Mouse (Mus musculus) 3134 (cell line): Measurements from ENCODE around the gene Dok7.
A peak's percentile ranks its signal among the peaks of the same experiment; 100 is the strongest.

Experiments used
- DNase-seq: peaks from one replicate; pipeline ENCODE4 v3.0.0-alpha.2; 2011; ENCODE audit warnings: low spot score; ENCODE audit not compliant: insufficient read length; ENCODE audit errors: extremely low read depth

The Dok7 gene

GRCm38 (mm10) chr5:35056604-35057432 lies at the start of gene Dok7:
TSS of gene Dok7 (plus strand) at chr5:35056766.
- peak; percentile 77 for DNase-seq

DNA sequence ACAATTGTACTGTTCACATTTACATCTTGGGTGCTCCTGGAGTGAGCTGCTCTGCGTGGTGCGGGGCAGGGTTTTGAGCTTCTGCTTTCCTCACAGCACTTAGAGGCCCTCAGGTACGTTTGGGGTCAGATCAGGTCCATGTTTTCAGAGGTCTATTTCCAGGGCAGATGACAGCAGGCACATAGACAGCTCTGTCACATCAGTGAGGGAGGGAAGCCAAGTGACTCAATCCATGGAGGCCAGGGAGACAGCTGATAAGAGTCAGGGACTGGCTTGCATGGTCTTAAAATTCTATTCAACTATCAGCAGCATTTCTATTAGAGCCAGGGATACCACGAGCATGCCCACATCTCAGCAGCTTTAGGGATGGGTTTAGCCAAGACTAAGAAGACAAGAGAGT lies 47.4 kb upstream of the Dok7 start:
- no peak for DNase-seq

DNA sequence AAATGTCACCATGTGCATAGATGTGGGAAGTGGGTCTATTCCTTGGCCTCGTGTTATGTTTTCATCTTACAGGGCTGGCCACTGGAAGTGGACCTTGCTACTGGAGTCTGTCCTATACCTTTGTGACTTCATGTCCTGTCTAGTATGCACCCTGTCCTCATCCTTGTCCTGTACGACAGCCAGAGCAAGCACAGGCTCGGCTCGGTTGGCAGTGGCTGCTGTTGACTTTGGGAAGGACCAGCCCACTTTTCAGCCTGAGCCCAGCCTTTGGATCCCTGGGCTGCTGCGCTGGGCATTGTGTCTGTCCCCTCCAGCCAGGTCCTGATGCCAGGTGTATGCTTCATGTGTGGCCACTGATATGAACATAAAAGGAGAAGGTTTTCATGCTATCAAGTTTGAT lies 45.9 kb upstream of the Dok7 start:
- DNase-seq = no peak

DNA sequence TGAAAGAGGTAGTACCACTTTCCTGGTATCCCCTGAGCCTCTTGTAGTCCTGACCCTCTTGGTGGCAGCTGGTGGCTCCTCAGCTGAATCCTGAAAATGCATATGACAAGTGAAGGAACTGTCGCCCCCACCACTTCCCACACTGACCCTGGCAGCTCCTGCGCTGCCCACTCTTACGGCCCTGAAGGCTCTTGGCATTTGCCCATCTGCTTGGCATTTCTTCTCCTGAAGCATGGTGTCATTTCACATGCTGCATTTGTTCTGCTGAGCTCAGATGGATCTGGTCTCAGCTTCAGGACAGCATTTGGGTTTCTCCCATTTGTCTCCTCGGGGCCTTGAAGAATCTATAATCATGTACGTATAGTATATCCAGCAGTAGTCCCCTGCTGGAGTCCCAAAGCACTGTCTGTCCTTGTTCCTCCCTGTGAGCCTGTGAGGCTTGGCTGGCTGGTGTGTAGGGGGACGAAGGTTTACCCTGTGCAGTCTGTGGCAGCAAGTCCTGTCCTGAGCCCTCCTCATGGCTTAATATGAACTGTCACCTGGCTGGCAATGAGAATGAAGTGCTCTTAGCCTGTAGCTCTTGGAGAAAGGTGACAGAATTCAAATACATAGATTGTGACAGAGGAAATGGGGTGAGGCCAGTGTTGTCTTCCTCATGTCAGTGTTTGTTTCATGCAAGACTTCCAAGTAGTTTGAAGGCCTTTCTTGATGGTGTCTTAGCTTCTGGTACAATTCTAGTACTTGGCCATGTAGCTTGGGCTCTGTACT lies 45.2 kb upstream of the Dok7 start:
- no peak for DNase-seq

- DNase-seq = no peak
These were observed 42.5 kb upstream of the Dok7 start for GRCm38 (mm10) chr5:35014036-35014435.

DNA sequence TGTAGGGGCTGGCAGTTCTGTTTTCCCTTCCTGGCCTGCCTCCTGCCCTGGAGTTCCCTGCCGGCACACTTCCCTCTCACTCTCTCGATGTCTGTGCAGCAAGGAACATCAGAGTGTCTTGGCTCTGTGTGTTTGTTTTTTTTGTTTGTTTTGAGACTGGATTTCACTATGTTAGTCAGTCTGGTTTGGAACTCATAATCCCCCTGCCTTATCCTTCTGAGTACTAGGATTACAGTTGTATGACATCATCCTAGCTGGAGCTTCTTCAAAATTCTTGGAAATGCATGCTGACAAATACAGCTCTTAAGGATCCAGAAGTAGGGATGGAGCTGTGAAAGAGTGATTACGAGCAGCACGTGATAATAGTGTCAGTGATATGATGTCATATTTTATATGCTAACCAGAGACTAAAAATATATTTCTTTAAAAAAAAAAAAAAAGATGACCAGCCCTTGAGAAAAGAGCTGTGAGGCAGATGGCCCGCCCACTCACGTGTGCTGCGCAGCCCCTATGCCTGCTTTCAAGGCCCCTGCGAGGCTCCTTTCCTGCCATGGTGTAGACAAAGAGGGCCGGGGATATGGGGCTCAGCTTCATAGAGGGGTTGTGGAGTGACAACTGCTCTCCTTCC lies 36.8 kb upstream of the Dok7 start:
- DNase-seq = no peak

DNA sequence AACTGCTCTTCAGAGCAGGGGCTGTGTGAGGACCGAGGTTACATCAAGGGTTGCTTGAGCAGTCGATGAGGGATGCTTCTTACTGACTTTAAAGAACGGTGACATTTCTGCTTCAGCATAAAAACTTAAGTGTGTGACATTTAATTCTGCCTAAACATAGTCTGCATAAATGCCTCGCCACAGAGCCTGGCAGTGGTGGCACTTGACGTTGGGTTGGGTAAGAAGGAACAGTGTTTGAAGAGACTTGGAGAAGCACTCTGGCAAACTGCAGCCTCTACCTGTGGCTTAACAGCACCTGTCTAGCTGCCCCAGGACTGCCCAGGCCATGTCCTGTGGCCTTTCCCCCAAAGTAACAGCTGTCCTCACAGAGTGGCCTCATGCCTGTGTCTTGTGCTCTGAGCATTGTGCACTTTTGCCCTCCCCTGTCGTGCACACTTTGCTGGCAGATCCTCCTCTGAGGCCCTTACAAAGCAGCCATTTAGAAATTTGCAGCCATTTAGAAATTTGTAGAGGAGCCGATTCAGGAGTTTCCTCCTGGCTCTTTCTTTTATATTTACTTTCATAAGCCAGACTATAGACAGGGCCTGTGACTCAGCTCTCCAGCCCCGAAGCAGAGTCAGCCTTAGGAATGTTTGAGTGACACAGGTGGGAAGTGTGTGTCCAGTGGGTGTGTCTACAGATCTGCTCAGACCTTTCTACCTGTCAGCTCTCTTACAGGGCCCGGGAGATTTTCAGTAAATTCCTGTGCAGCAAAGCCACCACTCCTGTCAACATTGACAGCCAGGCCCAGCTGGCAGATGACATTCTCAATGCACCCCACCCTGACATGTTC lies 35.9 kb upstream of the Dok7 start:
- no peak for DNase-seq

- DNase-seq = no peak
These were observed 31.6 kb upstream of the Dok7 start for GRCm38 (mm10) chr5:35024975-35025374.

GRCm38 (mm10) chr5:35029303-35029702 lies 27.3 kb upstream of the Dok7 start:
- DNase-seq = no peak

- no peak for DNase-seq
These were observed 26.8 kb upstream of the Dok7 start for GRCm38 (mm10) chr5:35029755-35030154.

GRCm38 (mm10) chr5:35033068-35033467 lies 23.5 kb upstream of the Dok7 start:
- no peak for DNase-seq

GRCm38 (mm10) chr5:35033619-35034018 lies 22.9 kb upstream of the Dok7 start:
- no peak for DNase-seq

GRCm38 (mm10) chr5:35035141-35035540 lies 21.4 kb upstream of the Dok7 start:
- no peak for DNase-seq

GRCm38 (mm10) chr5:35035795-35036194 lies 20.8 kb upstream of the Dok7 start:
- no peak for DNase-seq

DNA sequence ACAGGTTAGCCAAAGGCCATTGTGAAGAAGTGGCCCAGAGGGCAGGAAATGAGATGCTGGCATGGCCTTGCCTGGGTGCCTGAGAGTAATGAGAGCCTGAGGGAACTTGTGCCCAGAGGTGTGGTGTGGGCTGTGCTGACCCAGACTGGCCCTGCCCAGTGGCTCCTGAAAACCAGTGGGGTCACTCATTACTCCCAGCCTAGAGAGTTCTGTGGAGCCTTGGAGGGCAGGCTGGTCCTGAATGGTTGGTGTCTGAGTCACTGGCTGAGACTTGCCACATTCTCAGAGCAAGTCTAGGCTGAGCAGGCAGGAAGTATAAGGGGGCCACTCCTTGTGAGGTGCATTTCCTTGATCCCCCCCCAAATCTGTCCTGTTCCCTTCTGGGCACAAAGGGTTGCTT lies 19.1 kb upstream of the Dok7 start:
- peak; percentile 72 for DNase-seq

GRCm38 (mm10) chr5:35041268-35041829 lies 15.2 kb upstream of the Dok7 start, which contains the start of gene Hgfac:
TSS of gene Hgfac (plus strand) at chr5:35041509.
- DNase-seq = no peak

GRCm38 (mm10) chr5:35042431-35043109 lies 14.0 kb upstream of the Dok7 start:
- no peak for DNase-seq

DNA sequence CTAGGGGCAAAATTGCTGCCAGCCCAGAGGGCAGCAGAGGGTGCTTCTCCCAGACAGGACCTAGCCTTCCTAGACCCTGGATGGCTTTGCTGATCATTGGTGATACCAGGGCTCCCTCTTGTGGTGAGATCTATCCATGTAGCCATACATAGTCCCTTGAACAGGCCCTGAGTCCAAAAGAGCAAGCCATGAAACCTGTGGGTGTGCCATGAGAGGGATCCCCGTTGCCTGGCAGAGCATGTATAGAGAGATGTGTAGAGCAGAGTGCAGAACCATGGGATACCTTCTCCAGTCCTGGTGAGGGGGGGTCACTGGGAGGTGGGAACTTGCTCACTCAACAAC lies 13.5 kb upstream of the Dok7 start:
- DNase-seq = no peak

GRCm38 (mm10) chr5:35050541-35050940 lies 6.0 kb upstream of the Dok7 start:
- DNase-seq = no peak

DNA sequence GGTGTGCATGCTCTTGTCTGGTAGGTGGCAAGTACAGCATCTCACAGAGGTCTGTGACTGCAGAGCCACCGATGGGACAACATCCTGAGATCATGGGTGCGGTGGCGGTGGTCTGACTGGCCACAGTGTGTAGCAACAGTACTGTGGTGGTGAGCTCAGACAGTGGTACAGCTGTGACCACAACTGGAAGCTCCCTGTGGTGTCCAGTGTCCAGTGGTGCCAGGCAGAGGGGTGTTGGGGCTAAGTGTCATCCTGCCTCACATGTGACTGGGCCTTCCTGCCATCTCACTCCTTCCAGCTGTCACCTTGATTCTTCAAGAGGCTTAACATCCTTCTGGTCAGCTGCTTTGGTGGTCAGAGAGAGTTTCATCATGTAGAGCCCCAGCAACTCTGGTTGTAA lies 1.9 kb upstream of the Dok7 start:
- DNase-seq = peak; percentile 53
